Mouse (Mus musculus): ENCODE measurements around the gene Hist1h4b.
"Not testable (repeated sequence)": the region's sequence is repeated elsewhere in the genome, so short reads cannot be mapped to it uniquely, and the experiment has no call there.

Hist1h4b gene

GRCm38 (mm10) chr13:23740256-23740840, 16.5 kb upstream of the Hist1h4b start:
- DNase-seq (ENCODE audit: low read depth, low spot score), result no peak

- no peak for DNase-seq (ENCODE audit: low read depth, low spot score)
Measured at GRCm38 (mm10) chr13:23740910-23741309, 15.9 kb upstream of the Hist1h4b start.

- no peak for DNase-seq (ENCODE audit: low read depth, low spot score)
Measured at GRCm38 (mm10) chr13:23742007-23742406, 14.8 kb upstream of the Hist1h4b start.

GRCm38 (mm10) chr13:23743215-23743614, 13.6 kb upstream of the Hist1h4b start:
- no peak for DNase-seq (ENCODE audit: low read depth, low spot score)

- DNase-seq (ENCODE audit: low read depth, low spot score), result no peak
Measured at GRCm38 (mm10) chr13:23743963-23744362, 12.8 kb upstream of the Hist1h4b start.

- no peak for DNase-seq (ENCODE audit: low read depth, low spot score)
Measured at GRCm38 (mm10) chr13:23744421-23745380, 12.1 kb upstream of the Hist1h4b start.

- no peak for DNase-seq (ENCODE audit: low read depth, low spot score)
Measured at GRCm38 (mm10) chr13:23745381-23746161, 11.2 kb upstream of the Hist1h4b start, which contains the start of gene Hist1h3c. Gene Hist1h3c (minus strand): TSS chr13:23745602.

GRCm38 (mm10) chr13:23746201-23747080, 10.4 kb upstream of the Hist1h4b start, which contains the start of gene Hist1h2bb:
Gene Hist1h2bb (plus strand): TSS chr13:23746734.
- DNase-seq (ENCODE audit: low read depth, low spot score), result not testable (repeated sequence)

GRCm38 (mm10) chr13:23747081-23747891, 9.5 kb upstream of the Hist1h4b start:
- no peak for DNase-seq (ENCODE audit: low read depth, low spot score)

GRCm38 (mm10) chr13:23747892-23748288, 8.9 kb upstream of the Hist1h4b start:
- DNase-seq (ENCODE audit: low read depth, low spot score), result no peak

- no peak for DNase-seq (ENCODE audit: low read depth, low spot score)
Measured at GRCm38 (mm10) chr13:23749563-23750121, 7.2 kb upstream of the Hist1h4b start.

- DNase-seq (ENCODE audit: low read depth, low spot score), result not testable (repeated sequence)
Measured at GRCm38 (mm10) chr13:23750839-23751477, 5.9 kb upstream of the Hist1h4b start, which contains the start of gene Hist1h2ab. Gene Hist1h2ab (plus strand): TSS chr13:23751126.

GRCm38 (mm10) chr13:23751478-23751956, 5.3 kb upstream of the Hist1h4b start:
- DNase-seq (ENCODE audit: low read depth, low spot score), result no peak

- not testable (repeated sequence) for DNase-seq (ENCODE audit: low read depth, low spot score)
Measured at GRCm38 (mm10) chr13:23752067-23752741, 4.6 kb upstream of the Hist1h4b start, which contains the start of gene Hist1h3b. Gene Hist1h3b (plus strand): TSS chr13:23752267.

GRCm38 (mm10) chr13:23752742-23753172, 4.1 kb upstream of the Hist1h4b start:
- no peak for DNase-seq (ENCODE audit: low read depth, low spot score)

GRCm38 (mm10) chr13:23753314-23754078, 3.3 kb upstream of the Hist1h4b start:
- DNase-seq (ENCODE audit: low read depth, low spot score), result no peak

GRCm38 (mm10) chr13:23755000-23755399, 1.8 kb upstream of the Hist1h4b start:
- DNase-seq (ENCODE audit: low read depth, low spot score), result no peak
